Mouse (Mus musculus): Measurements from ENCODE around the gene Mtap. TPM values are rescaled to one million over a fixed set of nuclear protein-coding genes. Genes with fewer than 3 reads are reported as not detected.

Mtap gene
- polyA plus RNA-seq, 1 experiment from 2014 or later, result 80.2 TPM

DNA sequence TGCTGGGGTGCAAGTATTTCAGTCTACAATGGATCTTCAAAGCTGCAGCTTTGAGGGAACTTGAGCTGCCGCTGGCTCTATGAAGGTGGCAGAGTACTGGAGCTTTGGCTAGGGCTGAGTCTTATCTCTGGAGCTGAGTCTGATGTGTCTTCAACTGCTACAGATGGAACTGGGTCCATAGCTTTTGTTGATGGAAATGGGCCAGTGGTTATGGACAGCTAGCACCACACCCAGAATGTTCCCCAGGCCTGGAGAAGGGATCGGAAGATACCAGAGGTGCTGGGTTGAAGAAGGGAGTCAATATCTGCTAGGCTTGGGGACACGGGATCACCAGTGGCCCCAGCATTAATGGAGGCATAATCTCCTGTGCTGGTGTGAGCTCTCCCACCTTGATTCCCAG, 45.6 kb downstream of the Mtap start:
- Histone ChIP-seq H3K4me1 (replicated peaks) (no peaks in the 10 kb centered on the region), H3K27me3 (ENCODE audit: insufficient read depth, poor library complexity, severe bottlenecking) (no peaks in the 10 kb centered on the region), H3K36me3 (peaks cover 50% of the 10 kb centered on the region), H3K27ac (no peak overlapping the region), H3K9me3 (peaks cover 6% of the 10 kb centered on the region; the same call in 1 of the 2 replicates), H3K4me3 (no peak overlapping the region)
- 97% methylated on average over 3 of the region's 3 CpGs for WGBS
- no peak for DNase-seq (ENCODE audit: low spot score)

DNA sequence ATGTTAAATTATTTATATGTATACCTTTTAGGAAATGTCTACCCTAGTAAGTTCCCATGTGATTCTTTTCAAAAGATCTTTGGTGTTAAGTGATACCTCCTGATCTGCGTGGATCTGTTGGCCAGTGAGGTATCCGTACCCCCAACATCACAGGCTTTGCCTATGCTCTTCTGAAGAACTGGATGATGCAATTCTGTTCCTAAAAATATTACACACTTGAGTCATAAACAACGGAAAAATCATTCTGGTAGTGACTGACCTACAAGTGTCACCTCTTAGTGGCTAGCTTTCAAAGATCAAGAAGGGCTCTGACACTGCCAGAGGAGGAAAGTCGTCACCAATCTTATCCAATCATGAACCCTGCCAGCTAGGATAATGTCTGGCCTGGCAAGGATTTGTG, 58.6 kb downstream of the Mtap start:
- WGBS, result 91% methylated on average over 4 of the region's 4 CpGs
- H3K9me3 ChIP-seq, result peaks cover 4% of the 10 kb centered on the region; the same call in 1 of the 2 replicates
- H3K27ac ChIP-seq, result no peak overlapping the region
- H3K27me3 ChIP-seq (ENCODE audit: insufficient read depth, poor library complexity, severe bottlenecking), result no peaks in the 10 kb centered on the region
- no peaks in the 10 kb centered on the region for H3K36me3 ChIP-seq
- no peak overlapping the region for H3K4me3 ChIP-seq
- DNase-seq (ENCODE audit: low spot score), result no peak
- H3K4me1 ChIP-seq (replicated peaks), result no peaks in the 10 kb centered on the region

DNA sequence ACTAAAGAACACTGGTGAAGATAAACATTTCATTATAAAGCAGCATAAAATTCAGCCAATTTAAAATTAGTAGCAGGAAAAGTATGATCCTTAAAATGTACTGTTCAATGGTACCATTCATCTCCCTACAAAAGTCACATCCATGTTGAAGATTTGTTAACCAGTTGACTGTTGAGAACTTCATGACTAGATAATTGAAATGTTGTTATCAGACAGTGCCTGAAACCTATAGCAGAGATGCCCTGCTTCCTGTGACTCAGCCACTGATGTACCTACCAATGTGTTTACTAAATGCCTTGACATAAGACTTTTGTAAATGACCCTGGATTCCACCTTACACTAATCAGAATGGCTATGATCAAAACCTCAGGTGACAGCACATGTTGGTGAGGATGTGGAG, 60.2 kb downstream of the Mtap start:
- Histone ChIP-seq H3K36me3 (no peaks in the 10 kb centered on the region), H3K27me3 (ENCODE audit: insufficient read depth, poor library complexity, severe bottlenecking) (no peaks in the 10 kb centered on the region), H3K27ac (no peak overlapping the region), H3K4me3 (no peak overlapping the region), H3K9me3 (peaks cover 4% of the 10 kb centered on the region; the same call in 1 of the 2 replicates), H3K4me1 (replicated peaks) (no peaks in the 10 kb centered on the region)
- DNase-seq (ENCODE audit: low spot score), result no peak

GRCm38 (mm10) chr4:89200806-89201205, 63.9 kb downstream of the Mtap start:
- no peaks in the 10 kb centered on the region for H3K36me3 ChIP-seq
- H3K27ac ChIP-seq, result no peak overlapping the region

DNA sequence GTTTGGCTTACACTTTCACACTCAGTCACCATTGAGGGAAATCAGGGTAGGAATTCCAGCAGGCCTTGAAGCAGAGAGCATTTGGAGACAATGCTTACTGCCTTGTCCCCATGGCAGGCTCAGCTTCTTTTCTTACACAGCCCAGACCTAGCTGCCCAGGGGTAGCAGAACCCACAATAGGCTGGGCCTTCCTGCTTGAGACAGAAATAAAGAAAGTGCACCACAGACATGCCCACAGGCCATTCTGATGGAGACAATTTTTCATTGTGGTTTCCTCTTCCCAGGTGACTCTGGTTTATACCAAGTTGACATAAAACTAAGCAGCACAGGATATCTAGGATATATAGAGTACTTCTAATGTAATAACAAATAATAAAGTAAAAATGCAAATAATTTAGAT, 72.4 kb downstream of the Mtap start:
- Histone ChIP-seq H3K27ac (no peak overlapping the region), H3K4me3 (no peak overlapping the region), H3K4me1 (replicated peaks) (no peaks in the 10 kb centered on the region), H3K36me3 (no peaks in the 10 kb centered on the region), H3K9me3 (no peaks in the 10 kb centered on the region), H3K27me3 (ENCODE audit: insufficient read depth, poor library complexity, severe bottlenecking) (no peaks in the 10 kb centered on the region)
- no peak for DNase-seq (ENCODE audit: low spot score)

More at GRCm38 (mm10) chr4:89200806-89201205, 63.9 kb downstream of the Mtap start:
- Histone ChIP-seq H3K27me3 (ENCODE audit: insufficient read depth, poor library complexity, severe bottlenecking) (no peaks in the 10 kb centered on the region), H3K4me1 (replicated peaks) (no peaks in the 10 kb centered on the region), H3K4me3 (no peak overlapping the region), H3K9me3 (no peaks in the 10 kb centered on the region)
- DNase-seq (ENCODE audit: low spot score), result no peak
- WGBS, result 94% methylated on average over 1 of the region's 1 CpGs

DNA sequence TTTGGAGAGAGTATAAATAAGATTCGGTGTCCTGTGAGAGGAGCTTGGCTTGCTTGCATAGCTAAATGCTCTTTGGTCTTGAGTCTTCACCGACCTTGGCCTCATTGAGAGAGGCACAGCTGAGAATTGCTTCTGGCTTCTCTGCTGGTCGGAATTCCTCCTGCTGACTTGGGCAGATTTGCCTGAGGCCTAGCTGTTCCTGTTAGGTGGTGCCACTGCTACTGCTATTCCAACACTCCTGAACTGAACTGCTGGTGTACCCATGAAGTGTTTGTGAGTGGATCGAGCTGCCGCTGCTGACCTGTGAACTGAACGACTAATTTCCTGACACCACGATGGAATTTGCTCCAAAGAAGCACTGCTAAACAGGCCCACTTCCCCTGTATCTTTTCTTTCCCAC, 73.4 kb downstream of the Mtap start:
- no peak overlapping the region for H3K4me3 ChIP-seq
- no peak for DNase-seq (ENCODE audit: low spot score)
- no peaks in the 10 kb centered on the region for H3K27me3 ChIP-seq (ENCODE audit: insufficient read depth, poor library complexity, severe bottlenecking)
- no peak overlapping the region for H3K27ac ChIP-seq
- 83% methylated on average over 7 of the region's 7 CpGs for WGBS
- no peaks in the 10 kb centered on the region for H3K36me3 ChIP-seq
- H3K4me1 ChIP-seq (replicated peaks), result no peaks in the 10 kb centered on the region
- H3K9me3 ChIP-seq, result no peaks in the 10 kb centered on the region

- no peaks in the 10 kb centered on the region for H3K36me3 ChIP-seq
- H3K27ac ChIP-seq, result no peak overlapping the region
- no peaks in the 10 kb centered on the region for H3K4me1 ChIP-seq (replicated peaks)
- no peaks in the 10 kb centered on the region for H3K9me3 ChIP-seq
- no peak for DNase-seq (ENCODE audit: low spot score)
- 87% methylated on average over 3 of the region's 3 CpGs for WGBS
- no peaks in the 10 kb centered on the region for H3K27me3 ChIP-seq (ENCODE audit: insufficient read depth, poor library complexity, severe bottlenecking)
- H3K4me3 ChIP-seq, result no peak overlapping the region
Measured at GRCm38 (mm10) chr4:89212178-89212577, 75.3 kb downstream of the Mtap start.

Other genes with a start within 250 kb of the Mtap start
- gene Cdkn2a, start 157.5 kb downstream of the Mtap start, polyA plus RNA-seq (2016; fragmentation: Nextera tagmentation; extraction: Ambion mirVana), result not detected in 2 replicates
- gene Cdkn2b, start 173.9 kb downstream of the Mtap start, polyA plus RNA-seq (2016; fragmentation: Nextera tagmentation; extraction: Ambion mirVana), result 0.54 and 2.2 TPM in 2 replicates

Data from hindbrain, embryonic 10.5 days (tissue).